Mouse (Mus musculus) megakaryocyte, embryonic 14.5 days (primary cell): ENCODE measurements around the gene Jam3.

Experiments used
- FLI1 ChIP-seq: IDR thresholded peaks from 2 replicates; pipeline ENCODE4 v1.6.1; 2012; ENCODE audit warnings: low read length, inconsistent platforms, mixed read lengths
- GATA1 ChIP-seq: IDR thresholded peaks from 3 replicates; pipeline ENCODE4 v1.6.1; 2012; ENCODE audit warnings: mixed read lengths, low read length, inconsistent platforms, borderline replicate concordance

DNA sequence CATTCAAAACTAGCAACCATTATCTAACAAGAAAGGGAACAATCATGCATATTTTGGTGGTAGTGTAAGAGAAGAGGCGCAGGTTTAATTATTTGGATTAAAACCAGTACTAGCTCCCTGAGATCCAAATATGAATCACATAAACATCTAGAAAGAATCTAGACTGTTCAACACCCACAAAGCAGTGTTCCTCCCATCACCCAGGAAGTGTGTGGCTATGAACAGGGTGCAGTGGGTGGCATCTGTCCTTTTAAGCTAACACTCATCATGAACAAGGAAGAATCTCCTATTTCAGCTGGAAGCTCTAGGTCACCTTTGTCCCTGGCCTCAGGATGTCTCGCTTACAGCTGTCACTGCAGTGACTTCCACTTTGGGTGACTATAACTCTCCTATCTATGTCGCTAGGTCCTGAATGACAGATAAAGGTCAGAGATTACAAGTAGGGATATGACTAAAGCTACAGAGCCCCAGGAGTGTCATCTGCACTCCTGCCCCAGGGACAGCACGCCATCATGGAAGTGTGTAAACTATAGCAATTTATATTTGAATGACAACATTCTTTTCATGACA lies 10.9 kb downstream of the Jam3 start:
- TF ChIP-seq GATA1 (no peak), FLI1 (no peak)
